Mouse (Mus musculus): ENCODE measurements around the gene Spem1. TPM values are rescaled to one million over a fixed set of nuclear protein-coding genes. Genes with fewer than 3 reads are reported as not detected.
"Not testable (repeated sequence)": the region's sequence is repeated elsewhere in the genome, so short reads cannot be mapped to it uniquely, and the experiment has no call there.

Gene Spem1
- polyA plus RNA-seq (2014; fragmentation: Nextera tagmentation; extraction: Ambion mirVana): not detected in 2 replicates

DNA sequence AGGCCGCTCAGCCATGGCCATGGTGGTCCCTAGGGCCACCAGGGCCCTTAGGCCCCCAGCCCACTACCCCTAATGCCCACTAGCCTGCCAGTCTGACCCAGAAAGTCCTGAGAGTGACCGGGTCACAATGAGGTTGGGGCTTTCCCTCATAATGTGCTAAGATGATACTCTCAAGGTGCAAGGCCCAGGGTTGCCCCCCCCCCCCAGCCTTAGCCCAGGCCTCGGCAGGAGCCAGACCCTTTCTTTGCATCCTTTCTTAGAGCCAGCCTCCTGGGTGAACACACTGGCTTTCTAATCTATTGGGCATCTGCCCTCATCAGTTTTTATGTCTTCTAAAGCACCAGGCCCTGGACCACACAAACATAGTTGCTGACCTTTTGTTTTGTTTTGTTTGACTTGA, at the start of gene Spem1:
Gene Spem1, minus strand, starts transcription at position 101 of the 400 bp plus-strand sequence.
- H3K4me1 ChIP-seq (ENCODE audit: control insufficient read depth, insufficient read depth, low read length): no peaks in the 10 kb centered on the region
- no peaks in the 10 kb centered on the region for H3K9me3 ChIP-seq (replicated peaks; ENCODE audit: control insufficient read depth, low read length)
- H3K4me2 ChIP-seq: no peak within 1 kb of the TSS
- no peak within 1 kb of the TSS for H3K27ac ChIP-seq (ENCODE audit: low read depth, low read length)
- no peak within 1 kb of the TSS for H3K4me3 ChIP-seq (ENCODE audit: low read depth, low read length)
- WGBS (ENCODE audit: insufficient replicate concordance): 74% methylated on average over 3 of the region's 3 CpGs
- peaks cover 3% of the 10 kb centered on the region for H3K36me3 ChIP-seq (ENCODE audit: control insufficient read depth, insufficient read depth, low read length)
- ATAC-seq (replicated peaks; ENCODE audit: insufficient number of reproducible peaks, low FRiP score, low TSS enrichment): no peak
- no peaks in the 10 kb centered on the region for H3K27me3 ChIP-seq (ENCODE audit: control insufficient read depth, insufficient read depth, low read length)
- no peak within 1 kb of the TSS for H3K9ac ChIP-seq (ENCODE audit: low read depth, low read length)

DNA sequence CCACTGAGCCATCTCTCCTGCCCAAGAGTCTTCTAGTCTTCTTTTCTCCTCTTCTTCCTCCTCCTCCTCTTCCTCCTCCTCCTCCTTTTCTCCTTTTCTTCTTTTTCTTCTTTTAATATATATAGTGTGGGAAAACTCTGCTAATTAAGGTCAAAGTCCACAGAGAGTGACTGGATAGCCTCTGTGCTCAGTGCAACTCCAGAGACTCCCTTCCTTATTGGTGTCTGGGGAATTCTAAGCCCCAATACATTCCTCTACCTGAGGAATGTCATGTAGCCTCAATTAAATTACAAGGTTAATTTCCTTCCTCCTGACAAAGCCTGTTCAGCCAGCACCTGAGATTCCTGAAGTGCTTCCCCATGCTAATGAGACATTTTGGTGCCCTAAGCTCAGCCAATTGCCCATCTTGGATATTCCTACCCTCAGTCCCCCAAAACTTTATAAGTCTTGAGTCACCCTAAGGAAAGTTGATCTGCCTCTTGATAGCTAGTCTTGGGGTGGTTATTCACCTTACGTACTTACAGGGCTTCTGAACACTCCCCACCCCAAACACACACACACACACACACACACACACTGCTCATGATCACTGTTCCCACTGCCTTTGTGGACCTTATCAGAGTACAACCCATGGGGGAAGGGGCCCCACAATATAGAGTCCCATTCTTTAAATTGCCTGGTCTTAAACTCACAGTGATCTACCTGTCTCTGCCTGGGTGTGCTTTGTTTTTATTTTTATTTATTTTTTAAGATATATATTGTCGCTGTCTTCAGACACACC, 48.5 kb upstream of the Spem1 start:
- no peaks in the 10 kb centered on the region for H3K4me1 ChIP-seq (ENCODE audit: control insufficient read depth, insufficient read depth, low read length)
- no peak overlapping the region for H3K9ac ChIP-seq (ENCODE audit: low read depth, low read length)
- H3K36me3 ChIP-seq (ENCODE audit: control insufficient read depth, insufficient read depth, low read length): no peaks in the 10 kb centered on the region
- 0 out of 2 replicates have a peak, but pooled peaks cover 2% of the 10 kb centered on the region for H3K27me3 ChIP-seq (ENCODE audit: control insufficient read depth, insufficient read depth, low read length)
- no peak overlapping the region for H3K27ac ChIP-seq (ENCODE audit: low read depth, low read length)
- no peak overlapping the region for H3K4me3 ChIP-seq (ENCODE audit: low read depth, low read length)
- no peak for ATAC-seq (replicated peaks; ENCODE audit: insufficient number of reproducible peaks, low FRiP score, low TSS enrichment)
- H3K9me3 ChIP-seq (replicated peaks; ENCODE audit: control insufficient read depth, low read length): no peaks in the 10 kb centered on the region
- H3K4me2 ChIP-seq: no peak overlapping the region
- 89% methylated on average over 2 of the region's 2 CpGs for WGBS (ENCODE audit: insufficient replicate concordance)

DNA sequence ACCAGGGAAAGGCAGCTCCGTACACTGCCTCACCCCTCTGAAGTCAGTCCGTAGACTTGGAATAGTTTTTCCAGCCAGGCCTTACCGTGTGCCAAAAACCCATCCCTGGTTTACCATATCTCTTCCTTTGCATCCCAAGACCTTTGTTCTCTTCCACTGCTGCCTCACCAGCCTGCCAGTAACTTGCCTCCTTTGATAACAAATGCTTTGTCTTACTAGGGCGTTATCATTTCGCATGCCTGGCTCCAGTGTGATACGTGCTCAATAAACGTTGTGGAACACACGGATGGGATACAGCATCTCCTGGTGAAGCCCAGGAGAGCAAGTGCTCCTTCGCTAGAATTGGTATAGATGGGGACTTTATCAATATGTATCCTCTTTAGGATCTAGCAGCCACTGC, 45.4 kb upstream of the Spem1 start:
- no peak overlapping the region for H3K27ac ChIP-seq (ENCODE audit: low read depth, low read length)
- H3K4me1 ChIP-seq (ENCODE audit: control insufficient read depth, insufficient read depth, low read length): peaks cover 4% of the 10 kb centered on the region; the same call in 1 of the 2 replicates
- no peaks in the 10 kb centered on the region for H3K36me3 ChIP-seq (ENCODE audit: control insufficient read depth, insufficient read depth, low read length)
- no peak overlapping the region for H3K4me2 ChIP-seq
- H3K9ac ChIP-seq (ENCODE audit: low read depth, low read length): no peak overlapping the region
- ATAC-seq (replicated peaks; ENCODE audit: insufficient number of reproducible peaks, low FRiP score, low TSS enrichment): no peak
- no peaks in the 10 kb centered on the region for H3K9me3 ChIP-seq (replicated peaks; ENCODE audit: control insufficient read depth, low read length)
- H3K27me3 ChIP-seq (ENCODE audit: control insufficient read depth, insufficient read depth, low read length): 0 out of 2 replicates have a peak, but pooled peaks cover 2% of the 10 kb centered on the region
- 41% methylated on average over 9 of the region's 9 CpGs for WGBS (ENCODE audit: insufficient replicate concordance)
- H3K4me3 ChIP-seq (ENCODE audit: low read depth, low read length): no peak overlapping the region

DNA sequence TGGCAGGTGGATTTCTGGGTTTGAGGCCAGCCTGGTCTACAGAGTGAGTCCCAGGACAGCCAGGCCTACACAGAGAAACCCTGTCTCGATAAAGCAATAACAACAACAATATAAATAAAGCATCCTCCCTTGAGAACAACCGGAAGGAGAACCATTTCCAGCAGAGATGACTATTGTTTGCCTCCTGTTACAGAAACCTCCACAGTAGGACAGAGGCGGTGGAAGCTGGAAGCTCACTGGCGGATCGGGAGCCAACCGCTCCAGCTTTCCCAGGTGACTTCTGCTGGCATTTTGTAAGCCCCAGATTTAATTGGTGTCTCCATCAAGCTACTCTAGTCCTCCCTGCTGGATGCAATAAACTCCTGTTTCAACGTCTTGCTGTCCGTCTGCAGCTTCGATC, 43.6 kb upstream of the Spem1 start:
- Histone ChIP-seq H3K27me3 (ENCODE audit: control insufficient read depth, insufficient read depth, low read length) (0 out of 2 replicates have a peak, but pooled peaks cover 2% of the 10 kb centered on the region), H3K9me3 (replicated peaks; ENCODE audit: control insufficient read depth, low read length) (no peaks in the 10 kb centered on the region), H3K4me3 (ENCODE audit: low read depth, low read length) (no peak overlapping the region), H3K4me1 (ENCODE audit: control insufficient read depth, insufficient read depth, low read length) (peaks cover 4% of the 10 kb centered on the region; the same call in 1 of the 2 replicates), H3K9ac (ENCODE audit: low read depth, low read length) (no peak overlapping the region), H3K27ac (ENCODE audit: low read depth, low read length) (no peak overlapping the region), H3K36me3 (ENCODE audit: control insufficient read depth, insufficient read depth, low read length) (no peaks in the 10 kb centered on the region), H3K4me2 (no peak overlapping the region)
- ATAC-seq (replicated peaks; ENCODE audit: insufficient number of reproducible peaks, low FRiP score, low TSS enrichment): no peak
- 87% methylated on average over 9 of the region's 9 CpGs for WGBS (ENCODE audit: insufficient replicate concordance)

DNA sequence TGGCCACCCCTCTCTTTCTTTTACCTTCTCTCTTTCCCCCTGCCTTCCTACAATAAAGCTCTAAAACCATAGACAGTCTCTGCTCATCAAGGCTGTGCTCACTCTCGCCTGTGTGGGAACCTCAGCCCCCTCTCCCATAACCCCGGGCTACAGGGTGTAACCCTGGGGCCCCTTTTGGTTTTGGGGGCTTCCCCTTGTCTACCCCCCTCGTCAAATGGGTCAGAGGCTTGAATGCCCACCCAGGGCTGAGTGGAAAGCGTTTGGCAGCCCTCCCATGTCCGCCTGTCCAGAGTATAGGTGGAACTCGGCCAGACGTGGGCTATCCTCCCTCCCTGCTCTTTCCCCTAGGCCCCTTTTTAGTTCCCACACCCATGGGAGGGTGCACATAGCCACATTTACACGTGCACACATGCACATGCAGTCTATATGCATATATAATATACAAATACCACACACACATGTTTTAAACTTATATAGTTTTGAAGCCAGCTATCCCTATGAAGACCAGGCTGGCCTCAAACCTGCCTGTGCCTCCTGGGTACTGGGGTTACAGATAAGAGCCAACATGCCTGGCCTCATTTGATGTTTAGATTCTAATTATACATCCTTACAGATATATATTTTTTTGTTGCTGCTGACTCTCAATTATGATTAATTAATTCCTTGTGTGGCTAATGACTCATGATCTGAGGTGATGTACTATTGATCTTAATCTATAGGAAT, 42.3 kb upstream of the Spem1 start:
- Histone ChIP-seq H3K36me3 (ENCODE audit: control insufficient read depth, insufficient read depth, low read length) (no peaks in the 10 kb centered on the region), H3K27ac (ENCODE audit: low read depth, low read length) (no peak overlapping the region), H3K4me2 (no peak overlapping the region), H3K9ac (ENCODE audit: low read depth, low read length) (no peak overlapping the region), H3K27me3 (ENCODE audit: control insufficient read depth, insufficient read depth, low read length) (peaks cover 8% of the 10 kb centered on the region; the same call in 1 of the 2 replicates), H3K9me3 (replicated peaks; ENCODE audit: control insufficient read depth, low read length) (no peaks in the 10 kb centered on the region), H3K4me1 (ENCODE audit: control insufficient read depth, insufficient read depth, low read length) (peaks cover 4% of the 10 kb centered on the region; the same call in 1 of the 2 replicates), H3K4me3 (ENCODE audit: low read depth, low read length) (no peak overlapping the region)
- no peak for ATAC-seq (replicated peaks; ENCODE audit: insufficient number of reproducible peaks, low FRiP score, low TSS enrichment)
- 52% methylated on average over 8 of the region's 8 CpGs for WGBS (ENCODE audit: insufficient replicate concordance)

DNA sequence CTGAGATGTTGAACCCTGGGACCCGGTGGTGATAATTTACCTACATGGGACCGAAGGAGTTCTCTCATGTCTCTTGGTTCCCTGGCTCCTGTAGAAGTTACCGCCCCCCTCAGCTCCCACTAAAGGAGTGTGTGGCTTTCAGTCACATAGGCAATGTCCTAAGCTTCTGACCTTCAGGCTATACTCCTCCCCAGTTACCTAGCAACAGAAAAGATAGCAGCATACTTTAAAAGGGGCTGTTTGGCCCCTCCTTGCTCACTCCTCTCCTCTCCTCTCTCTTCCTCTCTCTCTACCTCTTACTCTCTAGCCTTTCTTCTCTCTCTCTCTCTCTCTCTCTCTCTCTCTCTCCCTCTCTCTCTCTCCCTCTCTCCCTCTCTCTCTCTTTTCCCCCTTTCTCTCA, 41.7 kb upstream of the Spem1 start:
- H3K36me3 ChIP-seq (ENCODE audit: control insufficient read depth, insufficient read depth, low read length); H3K27ac ChIP-seq (ENCODE audit: low read depth, low read length); H3K4me3 ChIP-seq (ENCODE audit: low read depth, low read length); H3K9ac ChIP-seq (ENCODE audit: low read depth, low read length); ATAC-seq (replicated peaks; ENCODE audit: insufficient number of reproducible peaks, low FRiP score, low TSS enrichment); H3K4me2 ChIP-seq; H3K4me1 ChIP-seq (ENCODE audit: control insufficient read depth, insufficient read depth, low read length); H3K9me3 ChIP-seq (replicated peaks; ENCODE audit: control insufficient read depth, low read length): not testable (repeated sequence)
- H3K27me3 ChIP-seq (ENCODE audit: control insufficient read depth, insufficient read depth, low read length): peaks cover 13% of the 10 kb centered on the region; the same call in 1 of the 2 replicates
- WGBS (ENCODE audit: insufficient replicate concordance): 52% methylated on average over 3 of the region's 3 CpGs

DNA sequence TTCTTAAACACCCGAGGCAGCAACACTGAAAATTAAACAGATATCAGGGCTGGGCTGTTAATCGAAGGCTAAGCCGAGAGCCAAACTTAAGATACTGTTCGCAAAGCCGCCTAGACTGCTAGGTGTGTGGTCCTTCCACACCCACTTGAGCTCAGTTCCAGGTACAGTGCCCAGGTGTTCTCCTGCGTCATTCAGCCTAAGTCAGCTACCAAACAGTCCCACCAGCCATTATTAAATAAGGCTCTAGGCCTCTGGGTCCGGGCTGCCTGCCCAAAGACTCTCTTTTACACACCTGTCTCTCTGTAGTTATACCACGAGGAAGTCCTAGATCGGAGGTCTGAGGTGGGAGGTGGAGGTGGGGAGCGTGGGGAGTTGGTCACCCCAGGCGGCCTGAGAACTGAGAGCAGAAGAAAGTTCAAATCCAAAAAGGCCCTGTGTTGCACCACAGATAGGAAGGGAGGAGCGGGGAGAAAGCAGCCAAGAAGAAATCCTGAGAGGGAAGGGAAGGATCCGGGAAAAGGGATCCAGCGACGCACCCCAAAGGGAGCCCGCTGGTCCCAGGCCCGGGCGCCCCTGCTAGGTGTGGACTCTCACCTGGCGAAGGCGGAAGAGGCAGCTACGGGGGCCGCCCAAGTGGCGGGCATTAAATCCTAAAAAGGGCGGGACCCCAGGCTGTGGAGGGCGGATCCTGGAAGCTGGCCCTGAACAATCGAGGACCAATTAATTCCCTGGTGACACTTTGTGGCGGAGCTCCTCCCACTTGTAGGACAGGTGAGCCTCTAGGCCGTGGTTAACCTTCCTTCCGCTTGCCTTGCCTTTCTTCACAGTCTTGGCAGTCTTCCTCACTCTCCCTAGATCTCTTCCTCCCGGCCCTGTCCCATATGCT, 36.4 kb upstream of the Spem1 start, which contains the start of gene Tnk1:
Gene Tnk1, minus strand, starts transcription at position 618 of the 886 bp plus-strand sequence.
- Histone ChIP-seq H3K27ac (ENCODE audit: low read depth, low read length) (no peak within 1 kb of the TSS), H3K4me3 (ENCODE audit: low read depth, low read length) (no peak within 1 kb of the TSS), H3K9me3 (replicated peaks; ENCODE audit: control insufficient read depth, low read length) (no peaks in the 10 kb centered on the region), H3K36me3 (ENCODE audit: control insufficient read depth, insufficient read depth, low read length) (no peaks in the 10 kb centered on the region), H3K4me2 (no peak within 1 kb of the TSS), H3K27me3 (ENCODE audit: control insufficient read depth, insufficient read depth, low read length) (peaks cover 36% of the 10 kb centered on the region), H3K9ac (ENCODE audit: low read depth, low read length) (no peak within 1 kb of the TSS; the same call in 1 of the 2 replicates), H3K4me1 (ENCODE audit: control insufficient read depth, insufficient read depth, low read length) (peaks cover 13% of the 10 kb centered on the region; the same call in 1 of the 2 replicates)
- WGBS (ENCODE audit: insufficient replicate concordance): 20% methylated on average over 30 of the region's 30 CpGs
- ATAC-seq (replicated peaks; ENCODE audit: insufficient number of reproducible peaks, low FRiP score, low TSS enrichment): no peak

DNA sequence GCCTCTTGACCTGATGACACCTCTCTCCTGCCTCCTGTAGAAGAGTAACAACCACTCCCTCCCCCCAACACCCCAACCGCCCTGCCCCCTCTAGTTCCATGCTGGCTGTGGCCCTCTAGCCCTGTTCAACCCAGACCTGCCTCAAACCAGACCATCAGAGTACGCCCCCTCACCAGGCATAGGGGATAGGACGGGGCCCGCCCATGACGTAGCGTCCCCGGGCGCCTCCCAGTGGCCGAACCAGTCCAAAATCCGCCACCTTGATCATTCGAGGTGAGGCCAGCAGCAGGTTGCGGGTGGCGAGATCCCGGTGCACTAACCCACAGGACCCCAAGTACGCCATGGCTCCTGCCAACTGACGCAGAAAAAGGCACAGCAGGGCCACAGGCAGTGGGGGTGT, 33.4 kb upstream of the Spem1 start:
- H3K27ac ChIP-seq (ENCODE audit: low read depth, low read length): peak overlapping the region; percentile 87
- H3K27me3 ChIP-seq (ENCODE audit: control insufficient read depth, insufficient read depth, low read length): peaks cover 36% of the 10 kb centered on the region
- WGBS (ENCODE audit: insufficient replicate concordance): 16% methylated on average over 16 of the region's 16 CpGs
- H3K36me3 ChIP-seq (ENCODE audit: control insufficient read depth, insufficient read depth, low read length): peaks cover 7% of the 10 kb centered on the region; the same call in 1 of the 2 replicates
- H3K4me2 ChIP-seq: peak overlapping the region; percentile 44
- peaks cover 13% of the 10 kb centered on the region; the same call in 1 of the 2 replicates for H3K4me1 ChIP-seq (ENCODE audit: control insufficient read depth, insufficient read depth, low read length)
- H3K9me3 ChIP-seq (replicated peaks; ENCODE audit: control insufficient read depth, low read length): no peaks in the 10 kb centered on the region
- no peak overlapping the region for H3K4me3 ChIP-seq (ENCODE audit: low read depth, low read length)
- ATAC-seq (replicated peaks; ENCODE audit: insufficient number of reproducible peaks, low FRiP score, low TSS enrichment): peak; percentile 58
- H3K9ac ChIP-seq (ENCODE audit: low read depth, low read length): no peak overlapping the region

All from heart, embryonic 11.5 days (tissue).